Mouse (Mus musculus) stomach, postnatal 0 days (tissue): ENCODE measurements around the gene Ccnl2. TPM values are rescaled to one million over a fixed set of nuclear protein-coding genes. Genes with fewer than 3 reads are reported as not detected.

ENCODE experiments used
- ATAC-seq: fragments of 200-750 bp; cut with Nextera tagmentation; 2 replicates; pipeline ENCODE4 v1.8.0; 2017; ENCODE audit not compliant: low FRiP score, low TSS enrichment
- DNase-seq: peaks from one replicate; pipeline ENCODE4 v3.0.0-alpha.2; 2016; ENCODE audit warnings: low spot score
- H3K27ac ChIP-seq: fragments of 300-500 bp; sonication (generic); replicated peaks from 2 replicates; pipeline ENCODE4 v1.5.1; 2014; ENCODE audit warnings: mild to moderate bottlenecking, control low read depth
- H3K27me3 ChIP-seq: fragments of 300-500 bp; sonication (generic); 2 replicates; pipeline ENCODE4 v1.6.1; 2014; ENCODE audit warnings: low read length; ENCODE audit not compliant: control insufficient read depth, insufficient read depth
- H3K36me3 ChIP-seq: fragments of 300-500 bp; sonication (generic); 2 replicates; pipeline ENCODE4 v1.6.1; 2014; ENCODE audit warnings: low read length, mixed read lengths; ENCODE audit not compliant: control insufficient read depth, insufficient read depth
- H3K4me1 ChIP-seq: fragments of 300-500 bp; sonication (generic); replicated peaks from 2 replicates; pipeline ENCODE4 v1.6.1; 2014; ENCODE audit warnings: antibody characterized with exemption; ENCODE audit not compliant: control insufficient read depth, insufficient read depth
- H3K4me2 ChIP-seq: fragments of 300-500 bp; sonication (generic); replicated peaks from 2 replicates; pipeline ENCODE4 v1.6.1; 2014; ENCODE audit warnings: low read depth, mild to moderate bottlenecking, control low read depth, moderate library complexity
- H3K4me3 ChIP-seq: fragments of 300-500 bp; sonication (generic); 2 replicates; pipeline ENCODE4 v1.5.1; 2014; ENCODE audit warnings: low read depth, low read length, control low read depth
- H3K9ac ChIP-seq: fragments of 300-500 bp; sonication (generic); 2 replicates; pipeline ENCODE4 v1.6.1; 2014; ENCODE audit warnings: mild to moderate bottlenecking, low read length, control low read depth, mixed read lengths
- H3K9me3 ChIP-seq: fragments of 300-500 bp; sonication (generic); 2 replicates; pipeline ENCODE4 v1.6.1; 2016; ENCODE audit warnings: low read length; ENCODE audit not compliant: control insufficient read depth
- CTCF ChIP-seq: IDR thresholded peaks from 2 replicates; pipeline ENCODE4 v1.5.1; 2016; ENCODE audit warnings: antibody characterized with exemption, low read depth, mild to moderate bottlenecking, moderate library complexity
- EP300 ChIP-seq: optimal IDR thresholded peaks from 2 replicates; pipeline ENCODE3; 2016; ENCODE audit warnings: antibody characterized with exemption
- WGBS: fragments of 180-500 bp; shearing (Covaris S2); extraction: QIAGEN DNeasy Blood & Tissue Kit; methylation state at CpG from one replicate; pipeline ENCODE4 v1.1.7; 2014; 5-methylcytosine and 5-hydroxymethylcytosine counted together
- microRNA-seq: library from miRNA; unstranded; fragments of <30 nt; microRNA quantifications from one replicate; pipeline ENCODE4, GENCODE M21; 2016
- polyA plus RNA-seq: library from polyadenylated mRNA; unstranded; fragments of >200 nt; fragmentation: Nextera tagmentation; extraction: Ambion mirVana; gene quantifications from 2 replicates; pipeline ENCODE4 v1.2.1, GENCODE M21; 2015

The Ccnl2 gene
- polyA plus RNA-seq, 1 experiment from 2014 or later, result 72.2 TPM

DNA sequence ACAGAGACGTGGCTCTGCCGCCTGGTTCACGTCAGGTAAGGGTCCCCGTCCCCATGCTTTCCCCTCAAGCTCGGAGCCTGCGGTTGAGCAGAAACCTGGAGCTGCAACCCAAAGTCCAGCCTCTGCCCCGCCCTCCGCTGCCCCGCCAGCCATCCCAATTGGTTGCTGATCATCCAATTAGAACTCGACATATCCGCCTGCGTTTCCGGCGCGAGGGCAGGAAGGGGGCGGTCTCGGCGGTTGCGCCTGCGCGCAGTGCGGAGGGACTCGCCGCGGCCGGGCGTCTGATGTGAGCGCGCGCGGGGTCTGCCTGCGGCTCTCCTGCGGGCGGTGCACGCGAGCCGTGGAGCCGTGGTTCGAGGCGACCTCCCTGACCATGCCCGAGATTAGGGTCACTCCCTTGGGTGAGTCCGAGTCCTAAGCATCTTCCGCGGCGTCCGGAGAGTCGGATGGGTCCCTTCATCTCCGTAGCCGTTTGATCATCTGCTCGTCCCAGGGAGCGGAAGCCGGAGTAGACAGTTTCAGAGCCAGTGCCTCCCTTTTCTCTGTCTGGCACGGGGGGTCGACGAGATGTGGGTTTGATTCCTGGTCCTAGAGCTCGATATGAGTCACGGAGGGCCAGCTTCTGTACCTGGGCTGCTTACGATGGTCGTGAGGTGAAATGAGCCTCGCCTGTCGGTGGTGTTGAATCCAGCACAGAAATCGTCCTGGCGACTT lies 57.2 kb downstream of the Ccnl2 start, which contains the start of the genes Cptp and Ints11:
Cptp (minus strand) TSS at position 124 of the 717 bp plus-strand sequence.
Ints11 (plus strand) TSS at position 230 of the 717 bp plus-strand sequence.
- Histone ChIP-seq H3K9me3 (no peaks in the 10 kb centered on the region), H3K9ac (peak within 1 kb of the TSS; percentile 80), H3K36me3 (peaks cover 13% of the 10 kb centered on the region), H3K27ac (peak within 1 kb of the TSS; percentile 63), H3K4me2 (peak within 1 kb of the TSS; percentile 97), H3K4me1 (0 out of 2 replicates have a peak, but pooled peaks cover 3% of the 10 kb centered on the region), H3K4me3 (peak within 1 kb of the TSS; percentile 79), H3K27me3 (no peaks in the 10 kb centered on the region)
- ATAC-seq (peak; percentile 95), DNase-seq (peak; percentile 97)
- under 1% methylated on average over 58 of the region's 63 CpGs for WGBS
- TF ChIP-seq EP300 (no peak), CTCF (peak; percentile 56)

- H3K4me2 ChIP-seq, result no peak overlapping the region
- H3K4me3 ChIP-seq, result no peak overlapping the region
- peaks cover 10% of the 10 kb centered on the region for H3K36me3 ChIP-seq
- ATAC-seq (no peak), DNase-seq (no peak)
- H3K9me3 ChIP-seq, result no peaks in the 10 kb centered on the region
- 0 out of 2 replicates have a peak, but pooled peaks cover 3% of the 10 kb centered on the region for H3K4me1 ChIP-seq
- no peak overlapping the region for H3K27ac ChIP-seq
- no peaks in the 10 kb centered on the region for H3K27me3 ChIP-seq
- TF ChIP-seq CTCF (no peak), EP300 (no peak)
- no peak overlapping the region for H3K9ac ChIP-seq
- 82% methylated on average over 7 of the region's 7 CpGs for WGBS
Observed at GRCm38 (mm10) chr4:155871404-155871803, 59.1 kb downstream of the Ccnl2 start.

Small RNA genes lying within 50 kb of the gene (microRNA-seq; reads per million reads assigned to microRNA genes)
- not detected for gene Gm27743

Other genes starting within 250 kb of the Ccnl2 start
- gene Slc35e2, start 211.1 kb upstream of the Ccnl2 start, polyA plus RNA-seq, result 3.2 and 3.8 TPM in 2 replicates
- 39.5 and 46.9 TPM in 2 replicates for gene Cdk11b, start 187.6 kb upstream of the Ccnl2 start, polyA plus RNA-seq
- not detected in 2 replicates for gene Gm10563, start 167.1 kb upstream of the Ccnl2 start, polyA plus RNA-seq
- gene Mmp23, start 159.1 kb upstream of the Ccnl2 start, polyA plus RNA-seq, result 87.9 and 89.3 TPM in 2 replicates
- 10.5 and 11.0 TPM in 2 replicates for gene Mib2, start 143.3 kb upstream of the Ccnl2 start, polyA plus RNA-seq
- gene Fndc10, start 118.1 kb upstream of the Ccnl2 start, polyA plus RNA-seq, result 9.6 and 11.0 TPM in 2 replicates
- 152 and 153 TPM in 2 replicates for gene Ssu72, start 107.7 kb upstream of the Ccnl2 start, polyA plus RNA-seq
- 0.39 and 0.45 TPM in 2 replicates for gene Tmem240, start 77.7 kb upstream of the Ccnl2 start, polyA plus RNA-seq
- 48.8 and 55.1 TPM in 2 replicates for gene Atad3a, start 51.4 kb upstream of the Ccnl2 start, polyA plus RNA-seq
- 30.0 and 32.3 TPM in 2 replicates for gene Vwa1, start 37.8 kb upstream of the Ccnl2 start, polyA plus RNA-seq
- gene Tmem88b, start 26.6 kb upstream of the Ccnl2 start, polyA plus RNA-seq, result 0.13 and 0.27 TPM in 2 replicates
- 0.10 and 0.13 TPM in 2 replicates for gene Ankrd65, start 22.1 kb upstream of the Ccnl2 start, polyA plus RNA-seq
- 230 and 240 TPM in 2 replicates for gene Mrpl20, start 9.6 kb upstream of the Ccnl2 start, polyA plus RNA-seq
- gene Aurkaip1, start 18.8 kb downstream of the Ccnl2 start, polyA plus RNA-seq, result 129 and 133 TPM in 2 replicates
- 79.4 and 88.4 TPM in 2 replicates for gene Mxra8, start 27.2 kb downstream of the Ccnl2 start, polyA plus RNA-seq
- 8.1 and 10.4 TPM in 2 replicates for gene Dvl1, start 34.9 kb downstream of the Ccnl2 start, polyA plus RNA-seq
- gene Tas1r3, start 50.9 kb downstream of the Ccnl2 start, polyA plus RNA-seq, result 0.11 and 0.28 TPM in 2 replicates
- gene Cptp, start 57.0 kb downstream of the Ccnl2 start, polyA plus RNA-seq, result 25.0 and 26.5 TPM in 2 replicates
- 30.7 and 32.6 TPM in 2 replicates for gene Ints11, start 57.1 kb downstream of the Ccnl2 start, polyA plus RNA-seq
- gene Pusl1, start 79.3 kb downstream of the Ccnl2 start, polyA plus RNA-seq, result 35.7 and 36.5 TPM in 2 replicates
- gene Acap3, start 79.3 kb downstream of the Ccnl2 start, polyA plus RNA-seq, result 9.7 and 10.2 TPM in 2 replicates
- 72.8 and 75.5 TPM in 2 replicates for gene Ube2j2, start 131.3 kb downstream of the Ccnl2 start, polyA plus RNA-seq
- gene C1qtnf12, start 149.8 kb downstream of the Ccnl2 start, polyA plus RNA-seq, result 48.5 and 59.1 TPM in 2 replicates
- 9.0 and 9.4 TPM in 2 replicates for gene B3galt6, start 180.2 kb downstream of the Ccnl2 start, polyA plus RNA-seq
- gene Sdf4, start 180.4 kb downstream of the Ccnl2 start, polyA plus RNA-seq, result 129 and 137 TPM in 2 replicates
- gene Tnfrsf4, start 201.4 kb downstream of the Ccnl2 start, polyA plus RNA-seq, result 0.21 and 0.48 TPM in 2 replicates
- gene Tnfrsf18, start 213.7 kb downstream of the Ccnl2 start, polyA plus RNA-seq, result 2.2 and 3.3 TPM in 2 replicates
- 2.7 TPM in 2 replicates for gene Ttll10, start 246.9 kb downstream of the Ccnl2 start, polyA plus RNA-seq